Mouse (Mus musculus) liver, embryonic 14.5 days (tissue): ENCODE measurements around the gene Psmd5. TPM values are rescaled to one million over a fixed set of nuclear protein-coding genes. Genes with fewer than 3 reads are reported as not detected.

Source experiments
- ATAC-seq: fragments of 200-750 bp; cut with Nextera tagmentation; 2 replicates; pipeline ENCODE4 v1.8.0; 2017; ENCODE audit warnings: moderate number of reproducible peaks, mild to moderate bottlenecking, moderate library complexity; ENCODE audit not compliant: insufficient read depth
- DNase-seq, 3 experiments: peaks; one replicate each; pipeline ENCODE4 v3.0.0-alpha.2; 2012 to 2013; ENCODE audit warnings: low read depth in 3 of 3, low spot score in 3 of 3
- H3K27ac ChIP-seq: fragments of 300-500 bp; sonication (generic); 2 replicates; pipeline ENCODE4 v1.5.1; 2014; ENCODE audit warnings: moderate library complexity, mild to moderate bottlenecking, control low read depth, inconsistent platforms
- H3K27me3 ChIP-seq: fragments of 300-500 bp; sonication (generic); 2 replicates; pipeline ENCODE4 v1.6.1; 2014; ENCODE audit warnings: mild to moderate bottlenecking, low read length, moderate library complexity; ENCODE audit not compliant: control insufficient read depth, insufficient read depth
- H3K36me3 ChIP-seq: fragments of 300-500 bp; sonication (generic); replicated peaks from 2 replicates; pipeline ENCODE4 v1.6.1; 2014; ENCODE audit warnings: low read depth; ENCODE audit not compliant: control insufficient read depth, insufficient read depth
- H3K4me1 ChIP-seq, 2 experiments: fragments of 200-500 bp in 1 of 2; fragments of 300-500 bp in 1 of 2; sonication (generic) in 1 of 2; replicated peaks; 2 replicates each; pipeline ENCODE4 v1.6.1; 2012 to 2014; ENCODE audit warnings: antibody characterized with exemption in 1 of 2, inconsistent platforms in 1 of 2, low read length in 1 of 2; ENCODE audit not compliant: control insufficient read depth in 2 of 2, insufficient read depth in 2 of 2
- H3K4me2 ChIP-seq: fragments of 300-500 bp; sonication (generic); 2 replicates; pipeline ENCODE4 v1.6.1; 2014; ENCODE audit warnings: low read depth, mild to moderate bottlenecking, control low read depth, moderate library complexity
- H3K4me3 ChIP-seq, 2 experiments: fragments of 200-500 bp in 1 of 2; fragments of 300-500 bp in 1 of 2; sonication (generic) in 1 of 2; 2 replicates each; pipeline ENCODE4 v1.5.1; 2012 to 2014; ENCODE audit warnings: low read depth in 2 of 2, low read length in 2 of 2, mild to moderate bottlenecking in 2 of 2, control low read depth in 1 of 2, inconsistent platforms in 1 of 2, moderate library complexity in 1 of 2; ENCODE audit not compliant: insufficient read depth in 1 of 2
- H3K9ac ChIP-seq: fragments of 300-500 bp; sonication (generic); replicated peaks from 2 replicates; pipeline ENCODE4 v1.6.1; 2014; ENCODE audit warnings: mild to moderate bottlenecking, control low read depth, moderate library complexity
- H3K9me3 ChIP-seq: fragments of 300-500 bp; sonication (generic); 2 replicates; pipeline ENCODE4 v1.6.1; 2016; ENCODE audit warnings: low read length, mixed read lengths; ENCODE audit not compliant: control insufficient read depth
- CTCF ChIP-seq: IDR thresholded peaks from 2 replicates; pipeline ENCODE4 v1.5.1; 2016; ENCODE audit warnings: antibody characterized with exemption, low read depth, control low read depth
- EP300 ChIP-seq: IDR thresholded peaks from 2 replicates; pipeline ENCODE4 v1.6.1; 2016; ENCODE audit warnings: antibody characterized with exemption, low read depth
- WGBS: fragments of 180-500 bp; shearing (Covaris S2); extraction: QIAGEN DNeasy Blood & Tissue Kit; methylation state at CpG from one replicate; pipeline ENCODE4 v1.1.7; 2014; ENCODE audit not compliant: insufficient replicate concordance; 5-methylcytosine and 5-hydroxymethylcytosine counted together
- polyA plus RNA-seq, 2 experiments: library from polyadenylated mRNA; depleted of rRNA in 1 of 2; stranded (reverse) in 1 of 2; unstranded in 1 of 2; fragments of >200 nt; fragmentation: Nextera tagmentation in 1 of 2; extraction: Ambion mirVana in 1 of 2; gene quantifications; 2 replicates each; pipeline versions ENCODE4 v1.2.1 to v1.2.3; 2012 to 2014

The Psmd5 gene
- polyA plus RNA-seq, 2 experiments: 36.5 to 84.1 TPM

- Histone ChIP-seq H3K4me3 (no peak overlapping the region), H3K36me3 (no peaks in the 10 kb centered on the region), H3K9ac (no peak overlapping the region), H3K27ac (no peak overlapping the region), H3K9me3 (no peaks in the 10 kb centered on the region), H3K27me3 (no peaks in the 10 kb centered on the region), H3K4me1 (no peaks in the 10 kb centered on the region), H3K4me2 (no peak overlapping the region)
- WGBS: 17% methylated on average over 10 of the region's 10 CpGs
- TF ChIP-seq CTCF (peak; percentile 85), EP300 (no peak)
- DNase-seq: peak in 1 of 3 experiments; percentile 55
- peak; percentile 42; the same call in 1 of the 2 replicates for ATAC-seq
These were observed 23.1 kb upstream of the Psmd5 start for GRCm38 (mm10) chr2:34897820-34898219.

DNA sequence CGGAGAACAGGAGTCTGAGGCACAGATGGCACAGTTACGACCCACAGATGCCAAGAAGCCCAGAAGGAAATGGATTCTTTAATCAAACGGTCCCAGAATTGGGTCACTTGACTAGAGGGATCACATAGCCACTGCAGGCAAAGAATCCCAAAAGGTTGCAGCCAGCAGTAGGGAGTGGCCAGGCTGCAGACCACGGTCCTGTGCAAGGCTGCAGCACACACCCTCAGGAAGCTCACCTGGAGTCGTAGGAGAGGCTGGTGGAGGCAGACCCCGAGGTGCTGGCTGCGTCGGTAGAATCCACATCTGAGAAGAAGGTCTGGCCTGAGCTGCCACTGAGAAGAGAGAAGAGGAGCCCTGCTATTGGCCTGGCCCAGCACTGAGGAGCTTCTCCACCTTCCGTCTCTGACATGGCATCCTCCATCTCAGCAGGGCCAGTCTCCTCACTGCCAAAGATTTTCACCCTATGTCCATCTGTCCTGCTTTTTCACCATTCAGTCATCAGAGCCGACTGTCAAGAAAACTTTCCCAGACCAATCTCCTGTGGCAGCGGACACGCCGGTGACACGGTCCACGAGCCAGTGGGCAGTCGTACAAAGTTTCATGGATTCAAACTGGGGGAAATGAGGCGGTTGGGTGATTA, 22.2 kb upstream of the Psmd5 start:
- Histone ChIP-seq H3K4me2 (no peak overlapping the region), H3K27ac (no peak overlapping the region), H3K4me1 (no peaks in the 10 kb centered on the region), H3K4me3 (no peak overlapping the region), H3K9me3 (no peaks in the 10 kb centered on the region), H3K9ac (no peak overlapping the region), H3K27me3 (no peaks in the 10 kb centered on the region), H3K36me3 (no peaks in the 10 kb centered on the region)
- ATAC-seq (no peak), DNase-seq (no peak)
- 79% methylated on average over 17 of the region's 17 CpGs for WGBS
- no peak for TF ChIP-seq CTCF
- TF ChIP-seq EP300: no peak

- DNase-seq (no peak), ATAC-seq (no peak)
- no peaks in the 10 kb centered on the region for H3K27me3 ChIP-seq
- no peak overlapping the region for H3K27ac ChIP-seq
- TF ChIP-seq EP300: no peak
- H3K36me3 ChIP-seq: no peaks in the 10 kb centered on the region
- 77% methylated on average over 19 of the region's 19 CpGs for WGBS
- no peak overlapping the region for H3K9ac ChIP-seq
- no peak overlapping the region for H3K4me2 ChIP-seq
- H3K4me3 ChIP-seq: no peak overlapping the region
- H3K4me1 ChIP-seq: no peaks in the 10 kb centered on the region
- H3K9me3 ChIP-seq: no peaks in the 10 kb centered on the region
These were observed 20.8 kb upstream of the Psmd5 start for GRCm38 (mm10) chr2:34895503-34896113.

DNA sequence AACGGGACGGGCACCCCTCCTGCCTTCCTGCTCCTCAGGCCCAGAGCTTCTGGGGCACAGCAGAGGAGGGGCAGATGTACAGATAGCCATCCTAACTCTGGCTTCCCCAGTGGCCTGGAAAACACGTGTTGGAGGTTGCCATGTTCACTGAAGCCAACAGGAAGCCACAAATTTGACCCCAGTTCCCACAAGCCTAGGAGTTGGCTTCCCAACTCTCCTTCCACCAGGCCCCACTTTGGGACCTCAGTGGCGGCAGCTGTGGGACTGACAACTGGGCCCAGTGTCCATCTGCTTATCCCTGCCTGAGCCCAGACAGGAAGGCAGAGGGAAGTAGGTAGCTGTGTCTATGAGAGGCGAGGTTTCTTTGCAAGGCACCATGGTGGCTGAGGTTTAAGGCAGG, 19.2 kb upstream of the Psmd5 start:
- no peak for ATAC-seq
- Histone ChIP-seq H3K27ac (no peak overlapping the region), H3K9me3 (no peaks in the 10 kb centered on the region), H3K36me3 (no peaks in the 10 kb centered on the region), H3K27me3 (no peaks in the 10 kb centered on the region), H3K4me2 (no peak overlapping the region), H3K9ac (no peak overlapping the region), H3K4me1 (no peaks in the 10 kb centered on the region), H3K4me3 (no peak overlapping the region)
- WGBS: 27% methylated on average over 5 of the region's 5 CpGs
- TF ChIP-seq EP300 (no peak), CTCF (no peak)
- no peak for DNase-seq

- 58% methylated on average over 2 of the region's 2 CpGs for WGBS
- no peaks in the 10 kb centered on the region for H3K36me3 ChIP-seq
- H3K27ac ChIP-seq: no peak overlapping the region
- DNase-seq (no peak), ATAC-seq (no peak)
- no peaks in the 10 kb centered on the region for H3K27me3 ChIP-seq
- no peak for TF ChIP-seq EP300
- no peak for TF ChIP-seq CTCF
- H3K4me3 ChIP-seq: no peak overlapping the region
- H3K4me1 ChIP-seq: peaks cover 0 to 4% of the 10 kb centered on the region in 2 experiments; a peak in 2 of 4 replicates
- no peak overlapping the region for H3K4me2 ChIP-seq
- no peak overlapping the region for H3K9ac ChIP-seq
- no peaks in the 10 kb centered on the region for H3K9me3 ChIP-seq
These were observed 9.4 kb upstream of the Psmd5 start for GRCm38 (mm10) chr2:34884186-34884585.
